Mouse (Mus musculus): ENCODE results near the gene Map3k6. TPM values are rescaled to one million over a fixed set of nuclear protein-coding genes. Genes with fewer than 3 reads are reported as not detected.

Map3k6 gene
- polyA plus RNA-seq, 1 experiment from 2014 or later, result 1.9 TPM

- Histone ChIP-seq H3K4me3 (no peak within 1 kb of the TSS), H3K27ac (peak within 1 kb of the TSS; percentile 12; the same call in 1 of the 2 replicates), H3K9me3 (peaks cover 15% of the 10 kb centered on the region; the same call in 1 of the 2 replicates), H3K4me1 (replicated peaks) (peaks cover 11% of the 10 kb centered on the region), H3K36me3 (peaks cover 52% of the 10 kb centered on the region), H3K27me3 (ENCODE audit: insufficient read depth, poor library complexity, severe bottlenecking) (peaks cover 18% of the 10 kb centered on the region)
- WGBS, result 44% methylated on average over 7 of the region's 7 CpGs
- DNase-seq (ENCODE audit: low spot score), result no peak
Observed at GRCm38 (mm10) chr4:133262882-133263281, 22.3 kb downstream of the Map3k6 start, which contains the start of gene Sytl1. Sytl1 (minus strand) TSS chr4:133263113.

- Histone ChIP-seq H3K4me1 (replicated peaks) (peaks cover 11% of the 10 kb centered on the region), H3K9me3 (peaks cover 15% of the 10 kb centered on the region; the same call in 1 of the 2 replicates), H3K36me3 (peaks cover 60% of the 10 kb centered on the region), H3K27ac (no peak overlapping the region), H3K4me3 (no peak overlapping the region), H3K27me3 (ENCODE audit: insufficient read depth, poor library complexity, severe bottlenecking) (peaks cover 9% of the 10 kb centered on the region)
- no peak for DNase-seq (ENCODE audit: low spot score)
- WGBS, result 93% methylated on average over 5 of the region's 5 CpGs
Observed at GRCm38 (mm10) chr4:133263756-133264155, 23.1 kb downstream of the Map3k6 start.

GRCm38 (mm10) chr4:133264559-133264958 is 23.9 kb downstream of the Map3k6 start:
- Histone ChIP-seq H3K4me3 (no peak overlapping the region), H3K4me1 (replicated peaks) (peaks cover 11% of the 10 kb centered on the region), H3K27ac (no peak overlapping the region), H3K36me3 (peaks cover 68% of the 10 kb centered on the region), H3K27me3 (ENCODE audit: insufficient read depth, poor library complexity, severe bottlenecking) (peaks cover 3% of the 10 kb centered on the region; the same call in 1 of the 2 replicates), H3K9me3 (peaks cover 15% of the 10 kb centered on the region; the same call in 1 of the 2 replicates)
- no peak for DNase-seq (ENCODE audit: low spot score)
- 98% methylated on average over 2 of the region's 2 CpGs for WGBS

GRCm38 (mm10) chr4:133265297-133265696 is 24.7 kb downstream of the Map3k6 start:
- H3K4me1 ChIP-seq (replicated peaks), result peaks cover 11% of the 10 kb centered on the region
- H3K36me3 ChIP-seq, result peaks cover 75% of the 10 kb centered on the region
- WGBS, result 99% methylated on average over 3 of the region's 3 CpGs

GRCm38 (mm10) chr4:133265759-133266158 is 25.1 kb downstream of the Map3k6 start:
- DNase-seq (ENCODE audit: low spot score), result no peak
- peaks cover 15% of the 10 kb centered on the region; the same call in 1 of the 2 replicates for H3K9me3 ChIP-seq
- H3K36me3 ChIP-seq, result peaks cover 79% of the 10 kb centered on the region
- H3K27me3 ChIP-seq (ENCODE audit: insufficient read depth, poor library complexity, severe bottlenecking), result no peaks in the 10 kb centered on the region; the same call in 1 of the 2 replicates
- H3K4me1 ChIP-seq (replicated peaks), result peaks cover 11% of the 10 kb centered on the region
- H3K4me3 ChIP-seq, result no peak overlapping the region
- H3K27ac ChIP-seq, result no peak overlapping the region
- 96% methylated on average over 4 of the region's 4 CpGs for WGBS

More at GRCm38 (mm10) chr4:133265297-133265696, 24.7 kb downstream of the Map3k6 start:
- DNase-seq (ENCODE audit: low spot score), result no peak
- no peak overlapping the region for H3K4me3 ChIP-seq
- H3K27ac ChIP-seq, result no peak overlapping the region
- no peaks in the 10 kb centered on the region; the same call in 1 of the 2 replicates for H3K27me3 ChIP-seq (ENCODE audit: insufficient read depth, poor library complexity, severe bottlenecking)
- peaks cover 15% of the 10 kb centered on the region; the same call in 1 of the 2 replicates for H3K9me3 ChIP-seq

- H3K9me3 ChIP-seq, result peaks cover 15% of the 10 kb centered on the region; the same call in 1 of the 2 replicates
- no peak for DNase-seq (ENCODE audit: low spot score)
- peaks cover 11% of the 10 kb centered on the region for H3K4me1 ChIP-seq (replicated peaks)
- H3K27ac ChIP-seq, result no peak overlapping the region
- WGBS, result 93% methylated on average over 12 of the region's 12 CpGs
- H3K36me3 ChIP-seq, result peaks cover 83% of the 10 kb centered on the region
- H3K27me3 ChIP-seq (ENCODE audit: insufficient read depth, poor library complexity, severe bottlenecking), result no peaks in the 10 kb centered on the region
- H3K4me3 ChIP-seq, result no peak overlapping the region
Observed at GRCm38 (mm10) chr4:133266248-133266880, 25.7 kb downstream of the Map3k6 start.

GRCm38 (mm10) chr4:133268931-133269330 is 28.3 kb downstream of the Map3k6 start:
- 92% methylated on average over 3 of the region's 3 CpGs for WGBS
- H3K36me3 ChIP-seq, result peaks cover 81% of the 10 kb centered on the region
- no peak for DNase-seq (ENCODE audit: low spot score)
- H3K27me3 ChIP-seq (ENCODE audit: insufficient read depth, poor library complexity, severe bottlenecking), result no peaks in the 10 kb centered on the region
- H3K27ac ChIP-seq, result no peak overlapping the region
- no peaks in the 10 kb centered on the region for H3K4me1 ChIP-seq (replicated peaks)
- no peak overlapping the region for H3K4me3 ChIP-seq
- H3K9me3 ChIP-seq, result peaks cover 9% of the 10 kb centered on the region; the same call in 1 of the 2 replicates

- Histone ChIP-seq H3K27ac (no peak overlapping the region), H3K4me1 (replicated peaks) (no peaks in the 10 kb centered on the region), H3K36me3 (peaks cover 81% of the 10 kb centered on the region), H3K27me3 (ENCODE audit: insufficient read depth, poor library complexity, severe bottlenecking) (no peaks in the 10 kb centered on the region), H3K4me3 (no peak overlapping the region), H3K9me3 (peaks cover 2% of the 10 kb centered on the region; the same call in 1 of the 2 replicates)
- WGBS, result 96% methylated on average over 3 of the region's 3 CpGs
- DNase-seq (ENCODE audit: low spot score), result no peak
Observed at GRCm38 (mm10) chr4:133269596-133269995, 29.0 kb downstream of the Map3k6 start.

- Histone ChIP-seq H3K9me3 (no peaks in the 10 kb centered on the region), H3K4me3 (no peak overlapping the region), H3K36me3 (peaks cover 80% of the 10 kb centered on the region), H3K4me1 (replicated peaks) (peaks cover 6% of the 10 kb centered on the region), H3K27me3 (ENCODE audit: insufficient read depth, poor library complexity, severe bottlenecking) (no peaks in the 10 kb centered on the region), H3K27ac (no peak overlapping the region)
- DNase-seq (ENCODE audit: low spot score), result no peak
- 89% methylated on average over 9 of the region's 9 CpGs for WGBS
Observed at GRCm38 (mm10) chr4:133270929-133271328, 30.3 kb downstream of the Map3k6 start.

- Histone ChIP-seq H3K9me3 (no peaks in the 10 kb centered on the region), H3K27ac (peak within 1 kb of the TSS; percentile 93), H3K4me1 (replicated peaks) (peaks cover 37% of the 10 kb centered on the region), H3K36me3 (peaks cover 29% of the 10 kb centered on the region), H3K4me3 (peak within 1 kb of the TSS; percentile 90), H3K27me3 (ENCODE audit: insufficient read depth, poor library complexity, severe bottlenecking) (no peaks in the 10 kb centered on the region)
- peak; percentile 96 for DNase-seq (ENCODE audit: low spot score)
- under 1% methylated on average over 73 of the region's 73 CpGs for WGBS
Observed at GRCm38 (mm10) chr4:133277104-133278026, 36.7 kb downstream of the Map3k6 start, which contains the start of gene Tmem222. Tmem222 (minus strand) TSS chr4:133277792.

- Histone ChIP-seq H3K27me3 (ENCODE audit: insufficient read depth, poor library complexity, severe bottlenecking) (no peaks in the 10 kb centered on the region), H3K9me3 (no peaks in the 10 kb centered on the region), H3K27ac (peak overlapping the region; percentile 93), H3K4me1 (replicated peaks) (peaks cover 44% of the 10 kb centered on the region), H3K4me3 (peak overlapping the region; percentile 90), H3K36me3 (peaks cover 27% of the 10 kb centered on the region)
- no peak for DNase-seq (ENCODE audit: low spot score)
- 34% methylated on average over 6 of the region's 6 CpGs for WGBS
Observed at GRCm38 (mm10) chr4:133278067-133278466, 37.4 kb downstream of the Map3k6 start.

- Histone ChIP-seq H3K4me1 (replicated peaks) (peaks cover 46% of the 10 kb centered on the region), H3K9me3 (no peaks in the 10 kb centered on the region), H3K36me3 (peaks cover 23% of the 10 kb centered on the region), H3K4me3 (peak overlapping the region; percentile 90), H3K27me3 (ENCODE audit: insufficient read depth, poor library complexity, severe bottlenecking) (no peaks in the 10 kb centered on the region), H3K27ac (peak overlapping the region; percentile 93)
- 89% methylated on average over 3 of the region's 3 CpGs for WGBS
- DNase-seq (ENCODE audit: low spot score), result no peak
Observed at GRCm38 (mm10) chr4:133278482-133278881, 37.9 kb downstream of the Map3k6 start.

Measured in hindbrain, embryonic 10.5 days (tissue).